Mouse (Mus musculus): Measurements from ENCODE around the gene Commd3. TPM values are rescaled to one million over a fixed set of nuclear protein-coding genes. Genes with fewer than 3 reads are reported as not detected.

The Commd3 gene
- polyA plus RNA-seq, 1 experiment: 7.7 TPM

DNA sequence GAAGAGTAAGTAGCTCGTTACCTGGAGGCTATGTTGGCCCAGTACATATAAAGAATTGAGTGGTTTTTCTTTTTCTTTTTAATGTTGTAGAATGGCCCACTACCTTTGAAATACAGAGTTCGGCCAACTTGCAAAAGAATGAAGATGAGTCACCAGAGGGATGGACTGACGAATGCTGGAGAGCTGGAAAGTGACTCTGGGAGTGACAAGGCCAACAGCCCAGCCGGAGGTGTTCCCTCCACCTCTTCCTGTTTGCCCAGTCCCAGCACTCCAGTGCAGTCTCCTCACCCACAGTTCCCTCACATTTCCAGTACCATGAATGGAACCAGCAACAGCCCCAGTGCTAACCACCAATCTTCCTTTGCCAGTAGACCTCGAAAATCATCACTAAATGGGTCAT is 11.9 kb downstream of the Commd3 start:
- Histone ChIP-seq H3K9me3 (ENCODE audit: control insufficient read depth, low read length) (peaks cover 5% of the 10 kb centered on the region; the same call in 1 of the 2 replicates), H3K27me3 (ENCODE audit: control insufficient read depth) (peaks cover 81% of the 10 kb centered on the region), H3K4me3 (replicated peaks) (no peak overlapping the region), H3K4me1 (ENCODE audit: control insufficient read depth) (peaks cover 8% of the 10 kb centered on the region), H3K36me3 (ENCODE audit: control insufficient read depth) (peaks cover 3% of the 10 kb centered on the region)
- TF ChIP-seq TAL1 (IDR thresholded peaks at IDR 0.05; ENCODE audit: low read length): no peak
- TF ChIP-seq GATA1 (IDR thresholded peaks at IDR 0.05; ENCODE audit: low read length): no peak

DNA sequence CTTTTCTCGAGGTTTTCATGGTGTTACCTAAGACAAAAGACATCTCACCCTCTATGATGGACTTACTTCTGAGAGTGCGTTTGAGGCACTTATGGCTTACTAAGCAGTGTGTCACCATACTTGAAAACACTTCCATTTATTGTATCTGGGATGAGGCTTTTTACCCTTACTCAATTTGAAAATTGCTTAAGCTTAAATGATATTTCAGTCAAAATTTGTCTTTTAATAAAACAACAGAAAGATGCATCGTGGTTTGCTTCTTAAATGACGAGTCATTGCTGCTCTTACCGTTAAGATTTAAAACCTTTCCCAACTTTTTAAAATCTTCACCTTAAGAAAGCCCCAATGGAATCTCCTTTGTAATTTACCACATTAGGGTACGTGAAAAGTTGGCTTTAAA is 14.2 kb downstream of the Commd3 start:
- no peak overlapping the region for H3K4me3 ChIP-seq (replicated peaks)
- H3K27me3 ChIP-seq (ENCODE audit: control insufficient read depth): peaks cover 81% of the 10 kb centered on the region
- peaks cover 3% of the 10 kb centered on the region for H3K36me3 ChIP-seq (ENCODE audit: control insufficient read depth)
- H3K9me3 ChIP-seq (ENCODE audit: control insufficient read depth, low read length): peaks cover 17% of the 10 kb centered on the region; the same call in 1 of the 2 replicates
- TF ChIP-seq GATA1 (IDR thresholded peaks at IDR 0.05; ENCODE audit: low read length): no peak
- TF ChIP-seq TAL1 (IDR thresholded peaks at IDR 0.05; ENCODE audit: low read length): no peak
- peaks cover 16% of the 10 kb centered on the region for H3K4me1 ChIP-seq (ENCODE audit: control insufficient read depth)

DNA sequence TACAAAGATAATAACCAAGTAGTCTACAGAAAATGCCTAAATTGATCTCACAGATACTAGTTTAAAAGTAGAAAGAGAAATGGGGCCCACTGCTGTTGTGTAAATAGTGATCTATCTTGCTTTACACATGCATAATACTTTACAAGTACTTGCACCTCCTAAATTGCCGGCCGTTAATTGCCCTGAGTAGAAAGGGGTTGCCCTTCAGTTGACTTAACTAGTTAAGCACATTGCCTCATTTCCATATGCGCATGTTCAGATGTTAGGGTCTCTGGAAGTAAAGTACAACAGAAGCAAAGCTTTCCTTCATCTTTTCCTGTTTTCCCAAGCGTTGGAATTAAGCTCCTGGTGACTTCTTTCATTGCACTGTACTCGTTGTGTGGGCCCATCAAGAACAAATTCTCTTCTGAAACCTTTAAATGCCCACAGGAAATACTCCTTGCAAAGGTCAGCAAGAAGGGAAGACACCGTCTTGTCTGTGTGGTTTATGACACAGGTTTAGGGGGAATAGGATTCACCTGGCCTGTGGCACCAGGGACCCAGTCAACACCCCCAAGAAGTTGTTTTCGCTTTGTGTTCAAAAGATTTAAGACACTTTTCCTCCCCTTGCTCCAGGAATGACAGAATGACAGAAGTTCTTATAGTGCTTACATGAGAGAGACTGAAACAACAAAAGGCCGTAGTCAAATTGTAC is 14.8 kb downstream of the Commd3 start:
- Histone ChIP-seq H3K36me3 (ENCODE audit: control insufficient read depth) (peaks cover 3% of the 10 kb centered on the region), H3K4me1 (ENCODE audit: control insufficient read depth) (peaks cover 16% of the 10 kb centered on the region), H3K9me3 (ENCODE audit: control insufficient read depth, low read length) (peaks cover 17% of the 10 kb centered on the region; the same call in 1 of the 2 replicates), H3K4me3 (replicated peaks) (no peak overlapping the region), H3K27me3 (ENCODE audit: control insufficient read depth) (peaks cover 81% of the 10 kb centered on the region)
- no peak for TF ChIP-seq TAL1 (IDR thresholded peaks at IDR 0.05; ENCODE audit: low read length)
- TF ChIP-seq GATA1 (IDR thresholded peaks at IDR 0.05; ENCODE audit: low read length): no peak

DNA sequence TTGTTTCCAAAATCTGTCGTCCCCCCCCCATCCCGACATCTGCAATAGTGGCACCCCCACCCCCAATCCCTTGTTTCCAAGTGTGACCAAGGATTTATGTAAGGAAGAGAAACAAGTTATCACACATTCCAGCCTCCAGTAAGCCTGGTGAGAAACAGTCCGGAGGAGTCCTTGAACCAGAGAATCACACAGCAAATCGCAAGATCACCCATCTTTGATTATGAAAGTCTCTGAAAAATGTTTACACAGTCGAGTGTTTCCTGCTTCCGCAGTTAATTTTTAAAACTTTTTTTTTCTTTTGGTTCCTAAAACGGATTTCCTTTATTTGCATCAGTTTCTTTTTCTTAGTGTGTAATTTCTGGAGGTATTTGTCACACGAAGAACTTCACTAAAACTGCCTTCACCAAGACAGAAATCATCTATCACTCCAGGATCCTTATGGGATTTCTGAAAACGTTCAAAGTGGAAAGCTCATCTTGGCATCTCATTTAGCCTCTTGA is 15.5 kb downstream of the Commd3 start:
- no peak overlapping the region for H3K4me3 ChIP-seq (replicated peaks)
- H3K4me1 ChIP-seq (ENCODE audit: control insufficient read depth): peaks cover 16% of the 10 kb centered on the region
- TF ChIP-seq TAL1 (IDR thresholded peaks at IDR 0.05; ENCODE audit: low read length): no peak
- no peak for TF ChIP-seq GATA1 (IDR thresholded peaks at IDR 0.05; ENCODE audit: low read length)
- peaks cover 81% of the 10 kb centered on the region for H3K27me3 ChIP-seq (ENCODE audit: control insufficient read depth)
- H3K9me3 ChIP-seq (ENCODE audit: control insufficient read depth, low read length): peaks cover 17% of the 10 kb centered on the region; the same call in 1 of the 2 replicates
- peaks cover 3% of the 10 kb centered on the region for H3K36me3 ChIP-seq (ENCODE audit: control insufficient read depth)

DNA sequence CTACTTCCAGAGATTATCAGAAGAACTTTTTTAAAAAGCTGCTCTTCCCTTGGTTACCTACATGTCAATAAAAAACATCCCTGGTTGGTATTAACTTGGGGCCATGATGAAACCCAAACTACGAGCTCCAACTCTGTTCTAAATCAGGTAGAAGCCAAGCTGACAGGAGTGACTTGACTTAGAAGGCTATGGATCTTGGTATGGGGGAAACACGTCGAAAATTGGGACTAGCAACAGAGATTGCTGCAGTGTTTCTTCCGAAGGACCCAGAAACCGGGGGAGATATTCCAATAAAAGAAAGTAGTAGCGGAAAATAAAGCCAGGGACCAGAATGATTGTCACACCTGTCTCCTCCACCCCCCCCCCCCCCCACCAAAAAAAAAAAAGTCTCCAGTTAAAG is 16.1 kb downstream of the Commd3 start:
- Histone ChIP-seq H3K36me3 (ENCODE audit: control insufficient read depth) (peaks cover 3% of the 10 kb centered on the region), H3K4me3 (replicated peaks) (no peak overlapping the region), H3K4me1 (ENCODE audit: control insufficient read depth) (peaks cover 16% of the 10 kb centered on the region), H3K27me3 (ENCODE audit: control insufficient read depth) (peaks cover 82% of the 10 kb centered on the region), H3K9me3 (ENCODE audit: control insufficient read depth, low read length) (peaks cover 17% of the 10 kb centered on the region; the same call in 1 of the 2 replicates)
- TF ChIP-seq GATA1 (IDR thresholded peaks at IDR 0.05; ENCODE audit: low read length): no peak
- TF ChIP-seq TAL1 (IDR thresholded peaks at IDR 0.05; ENCODE audit: low read length): no peak

- H3K27me3 ChIP-seq (ENCODE audit: control insufficient read depth): peaks cover 86% of the 10 kb centered on the region
- peaks cover 3% of the 10 kb centered on the region for H3K36me3 ChIP-seq (ENCODE audit: control insufficient read depth)
- peaks cover 16% of the 10 kb centered on the region for H3K4me1 ChIP-seq (ENCODE audit: control insufficient read depth)
- peak overlapping the region; percentile 9 for H3K4me3 ChIP-seq (replicated peaks)
- TF ChIP-seq GATA1 (IDR thresholded peaks at IDR 0.05; ENCODE audit: low read length) (no peak), TAL1 (IDR thresholded peaks at IDR 0.05; ENCODE audit: low read length) (no peak)
- peaks cover 17% of the 10 kb centered on the region; the same call in 1 of the 2 replicates for H3K9me3 ChIP-seq (ENCODE audit: control insufficient read depth, low read length)
Measured at GRCm38 (mm10) chr2:18688708-18689063, 16.5 kb downstream of the Commd3 start.

- H3K4me1 ChIP-seq (ENCODE audit: control insufficient read depth): peaks cover 21% of the 10 kb centered on the region
- H3K4me3 ChIP-seq (replicated peaks): peak overlapping the region; percentile 33
- peaks cover 89% of the 10 kb centered on the region for H3K27me3 ChIP-seq (ENCODE audit: control insufficient read depth)
Measured at GRCm38 (mm10) chr2:18689064-18689921, 17.1 kb downstream of the Commd3 start.

GRCm38 (mm10) chr2:18690055-18690691 is 18.0 kb downstream of the Commd3 start:
- peaks cover 17% of the 10 kb centered on the region; the same call in 1 of the 2 replicates for H3K9me3 ChIP-seq (ENCODE audit: control insufficient read depth, low read length)
- H3K27me3 ChIP-seq (ENCODE audit: control insufficient read depth): peaks cover 97% of the 10 kb centered on the region
- H3K4me1 ChIP-seq (ENCODE audit: control insufficient read depth): peaks cover 22% of the 10 kb centered on the region
- TF ChIP-seq TAL1 (IDR thresholded peaks at IDR 0.05; ENCODE audit: low read length): no peak
- no peak for TF ChIP-seq GATA1 (IDR thresholded peaks at IDR 0.05; ENCODE audit: low read length)
- no peaks in the 10 kb centered on the region for H3K36me3 ChIP-seq (ENCODE audit: control insufficient read depth)
- no peak overlapping the region for H3K4me3 ChIP-seq (replicated peaks)

More at GRCm38 (mm10) chr2:18689064-18689921, 17.1 kb downstream of the Commd3 start:
- H3K9me3 ChIP-seq (ENCODE audit: control insufficient read depth, low read length): peaks cover 17% of the 10 kb centered on the region; the same call in 1 of the 2 replicates
- no peaks in the 10 kb centered on the region; the same call in 1 of the 2 replicates for H3K36me3 ChIP-seq (ENCODE audit: control insufficient read depth)
- TF ChIP-seq GATA1 (IDR thresholded peaks at IDR 0.05; ENCODE audit: low read length): no peak
- TF ChIP-seq TAL1 (IDR thresholded peaks at IDR 0.05; ENCODE audit: low read length): no peak
